Mouse (Mus musculus) lung, postnatal 0 days (tissue): ENCODE data around the gene Macf1.

Experiments
- CTCF ChIP-seq: IDR thresholded peaks from 2 replicates; pipeline ENCODE4 v1.5.1; 2016; ENCODE audit warnings: antibody characterized with exemption, mild to moderate bottlenecking
- EP300 ChIP-seq: IDR thresholded peaks from 2 replicates; pipeline ENCODE4 v1.6.1; 2016; ENCODE audit warnings: antibody characterized with exemption, mild to moderate bottlenecking, control low read depth

- no peak for TF ChIP-seq CTCF
- no peak for TF ChIP-seq EP300
Measured at GRCm38 (mm10) chr4:123602700-123603261, 81.4 kb downstream of the Macf1 start.
